Mouse (Mus musculus): ENCODE results near the gene Cacna1e.

DNA sequence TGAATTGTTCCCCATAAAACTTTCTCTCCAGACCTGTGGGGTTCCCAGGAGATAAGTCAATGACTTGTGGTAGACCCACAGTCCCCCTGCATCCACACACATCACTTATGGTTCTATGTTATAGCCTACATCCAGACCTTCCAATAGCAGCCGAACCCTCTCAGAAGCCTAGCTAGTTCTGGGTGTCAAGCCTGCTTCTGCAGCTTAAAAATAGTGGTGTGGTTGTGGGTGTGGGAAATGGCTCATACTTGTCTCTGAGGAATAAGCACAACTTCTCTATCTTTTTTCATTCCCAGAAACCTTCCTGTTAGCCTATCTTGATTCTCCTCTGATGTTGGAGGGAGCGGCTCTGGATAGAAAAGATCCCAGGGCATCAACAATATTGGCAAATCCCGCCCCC is 417.0 kb downstream of the Cacna1e start:
- TF ChIP-seq CTCF (conservative IDR thresholded peaks at IDR 0.05; ENCODE audit: insufficient read depth, insufficient read length, low read depth, low read length) (no peak), POLR2A (IDR thresholded peaks at IDR 0.05; ENCODE audit: low read depth, low read length) (no peak)
